Mouse (Mus musculus) adipose tissue, adult 10 weeks (tissue): ENCODE data around the gene Mip. TPM values are rescaled to one million over a fixed set of nuclear protein-coding genes. Genes with fewer than 3 reads are reported as not detected.

ENCODE experiments used
- polyA plus RNA-seq: library from polyadenylated mRNA; stranded (reverse); fragments of 350-450 nt; fragmentation: Illumina TruSeq; extraction: RNeasy Lipid Tissue Mini Kit (QIAGEN cat#74804); gene quantifications from one replicate; pipeline ENCODE4 v1.2.3, GENCODE M21; 2014; ENCODE audit warnings: low read depth, low replicate concordance

Mip gene
- not detected for polyA plus RNA-seq

GRCm38 (mm10) chr10:128225538-128225937 lies at the start of gene Mip:
Gene Mip, plus strand, starts transcription at chr10:128225838.

GRCm38 (mm10) chr10:128179989-128180388 lies 45.6 kb upstream of the Mip start, which contains the start of gene Rbms2:
Gene Rbms2, minus strand, starts transcription at chr10:128180297.

GRCm38 (mm10) chr10:128194024-128194550 lies 31.6 kb upstream of the Mip start, which contains the start of gene Gls2:
Gene Gls2, plus strand, starts transcription at chr10:128194457.

GRCm38 (mm10) chr10:128211390-128212108 lies 14.1 kb upstream of the Mip start, which contains the start of gene Spryd4:
Gene Spryd4, minus strand, starts transcription at chr10:128211807.

GRCm38 (mm10) chr10:128231697-128232419 lies 6.2 kb downstream of the Mip start, which contains the start of gene Timeless:
Gene Timeless, plus strand, starts transcription at chr10:128232065.

GRCm38 (mm10) chr10:128253677-128254255 lies 28.1 kb downstream of the Mip start, which contains the start of gene Apon:
Gene Apon, plus strand, starts transcription at chr10:128254096.

GRCm38 (mm10) chr10:128268371-128268770 lies 42.7 kb downstream of the Mip start, which contains the start of gene Apof:
Gene Apof, plus strand, starts transcription at chr10:128268671.

GRCm38 (mm10) chr10:128270287-128270841 lies 44.7 kb downstream of the Mip start, which contains the start of gene Stat2:
Gene Stat2, plus strand, starts transcription at chr10:128270559.

Other genes starting within 250 kb of the Mip start
- gene Hsd17b6, start 218.2 kb upstream of the Mip start, polyA plus RNA-seq = not detected
- 7.3 TPM for gene Prim1, start 210.7 kb upstream of the Mip start, polyA plus RNA-seq
- 744 TPM for gene Naca, start 190.3 kb upstream of the Mip start, polyA plus RNA-seq
- gene Ptges3, start 166.9 kb upstream of the Mip start, polyA plus RNA-seq = 84.8 TPM
- gene Atp5b, start 142.6 kb upstream of the Mip start, polyA plus RNA-seq = 972 TPM
- 33.2 TPM for gene Baz2a, start 134.3 kb upstream of the Mip start, polyA plus RNA-seq
- gene Rbms2, start 45.5 kb upstream of the Mip start, polyA plus RNA-seq = 87.6 TPM
- 0.81 TPM for gene Gls2, start 31.4 kb upstream of the Mip start, polyA plus RNA-seq
- 9.3 TPM for gene Spryd4, start 14.0 kb upstream of the Mip start, polyA plus RNA-seq
- gene Timeless, start 6.2 kb downstream of the Mip start, polyA plus RNA-seq = 5.1 TPM
- not detected for gene Apon, start 28.3 kb downstream of the Mip start, polyA plus RNA-seq
- not detected for gene Apof, start 42.8 kb downstream of the Mip start, polyA plus RNA-seq
- gene Stat2, start 44.7 kb downstream of the Mip start, polyA plus RNA-seq = 29.3 TPM
- gene Il23a, start 72.9 kb downstream of the Mip start, polyA plus RNA-seq = 0.52 TPM
- 18.7 TPM for gene Pan2, start 77.5 kb downstream of the Mip start, polyA plus RNA-seq
- gene Cnpy2, start 96.6 kb downstream of the Mip start, polyA plus RNA-seq = 146 TPM
- 162 TPM for gene Cs, start 111.9 kb downstream of the Mip start, polyA plus RNA-seq
- 39.7 TPM for gene Coq10a, start 143.2 kb downstream of the Mip start, polyA plus RNA-seq
- 26.0 TPM for gene Ankrd52, start 151.3 kb downstream of the Mip start, polyA plus RNA-seq
- 0.30 TPM for gene Slc39a5, start 175.4 kb downstream of the Mip start, polyA plus RNA-seq
- gene Nabp2, start 185.7 kb downstream of the Mip start, polyA plus RNA-seq = 47.3 TPM
- gene Rnf41, start 185.8 kb downstream of the Mip start, polyA plus RNA-seq = 33.2 TPM
- gene Smarcc2, start 233.4 kb downstream of the Mip start, polyA plus RNA-seq = 105 TPM